Mouse (Mus musculus) skeletal muscle tissue, adult 2 months (tissue): ENCODE results near the gene Itgb2l.

ENCODE experiments used
- DNase-seq: peaks from one replicate; pipeline ENCODE4 v3.0.0-alpha.2; 2012; ENCODE audit warnings: low read depth, low spot score

The Itgb2l gene

GRCm38 (mm10) chr16:96429046-96429445 is 14.4 kb downstream of the Itgb2l start:
- no peak for DNase-seq

- DNase-seq: no peak
These were observed 16.7 kb downstream of the Itgb2l start for GRCm38 (mm10) chr16:96426671-96427070.

- no peak for DNase-seq
These were observed 18.4 kb downstream of the Itgb2l start for GRCm38 (mm10) chr16:96425044-96425443.

GRCm38 (mm10) chr16:96408064-96408465 is 35.4 kb downstream of the Itgb2l start:
- DNase-seq: no peak

GRCm38 (mm10) chr16:96406312-96406711 is 37.1 kb downstream of the Itgb2l start:
- no peak for DNase-seq

GRCm38 (mm10) chr16:96402294-96402693 is 41.1 kb downstream of the Itgb2l start:
- DNase-seq: no peak

GRCm38 (mm10) chr16:96400046-96400445 is 43.4 kb downstream of the Itgb2l start:
- no peak for DNase-seq

GRCm38 (mm10) chr16:96398806-96399205 is 44.6 kb downstream of the Itgb2l start:
- DNase-seq: no peak

- no peak for DNase-seq
These were observed 47.3 kb downstream of the Itgb2l start for GRCm38 (mm10) chr16:96396013-96396650.

GRCm38 (mm10) chr16:96395516-96395915 is 47.9 kb downstream of the Itgb2l start:
- no peak for DNase-seq

- DNase-seq: no peak
These were observed 52.3 kb downstream of the Itgb2l start for GRCm38 (mm10) chr16:96391070-96391469.

- no peak for DNase-seq
These were observed 54.9 kb downstream of the Itgb2l start for GRCm38 (mm10) chr16:96388481-96388880.

GRCm38 (mm10) chr16:96387685-96388371 is 55.6 kb downstream of the Itgb2l start:
- DNase-seq: no peak

GRCm38 (mm10) chr16:96384741-96385140 is 58.7 kb downstream of the Itgb2l start:
- DNase-seq: no peak

GRCm38 (mm10) chr16:96382496-96383181 is 60.8 kb downstream of the Itgb2l start:
- DNase-seq: no peak

- no peak for DNase-seq
These were observed 62.0 kb downstream of the Itgb2l start for GRCm38 (mm10) chr16:96381435-96381834.

- DNase-seq: no peak
These were observed 65.3 kb downstream of the Itgb2l start for GRCm38 (mm10) chr16:96378111-96378510.

- no peak for DNase-seq
These were observed 67.1 kb downstream of the Itgb2l start for GRCm38 (mm10) chr16:96376342-96376741.

GRCm38 (mm10) chr16:96375538-96375937 is 67.9 kb downstream of the Itgb2l start:
- DNase-seq: no peak

GRCm38 (mm10) chr16:96372752-96373118 is 70.7 kb downstream of the Itgb2l start:
- no peak for DNase-seq
